Mouse (Mus musculus): ENCODE results near the gene Sp100. TPM values are rescaled to one million over a fixed set of nuclear protein-coding genes. Genes with fewer than 3 reads are reported as not detected.

Gene Sp100
- total and polyA plus RNA-seq, 3 experiments: 13.5 to 21.6 (median 16.9) TPM

DNA sequence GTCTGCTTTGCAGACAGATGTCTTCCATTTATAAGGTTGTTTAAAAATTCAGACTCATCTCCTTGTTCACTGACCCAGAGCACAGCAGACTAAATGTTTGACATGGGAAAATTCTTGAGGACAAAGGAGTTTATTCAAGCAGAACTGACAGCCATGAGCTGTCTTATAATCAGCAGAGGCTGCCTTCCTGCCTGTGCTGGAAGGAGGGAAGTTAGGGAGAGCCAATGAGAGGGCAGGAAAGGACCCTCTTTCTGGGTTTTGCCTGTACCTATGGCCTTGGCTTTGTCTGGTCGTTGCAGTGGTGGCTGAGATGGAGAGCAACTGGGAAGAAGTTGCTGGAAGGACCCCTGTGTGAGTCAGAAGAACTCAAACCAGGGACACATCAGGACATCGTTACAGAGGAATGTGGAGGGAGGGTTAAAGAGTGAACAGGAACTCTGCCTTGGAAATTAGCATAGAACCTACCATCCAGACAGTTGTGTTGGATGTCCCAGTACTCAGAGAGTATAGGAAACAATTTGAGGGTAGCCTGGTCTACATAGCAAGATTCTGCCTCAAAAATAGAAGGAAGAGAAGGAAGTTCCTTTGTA is 93.2 kb downstream of the Sp100 start:
- no peaks in the 10 kb centered on the region for H3K36me3 ChIP-seq (ENCODE audit: control insufficient read depth, insufficient read depth, low read length)
- no peak overlapping the region for H3K9ac ChIP-seq (ENCODE audit: low read depth, low read length)
- H3K4me3 ChIP-seq: no peak overlapping the region
- 31% methylated on average over 2 of the region's 2 CpGs for WGBS
- no peaks in the 10 kb centered on the region for H3K27me3 ChIP-seq (ENCODE audit: control insufficient read depth, insufficient read depth, low read length)
- no peak overlapping the region for H3K27ac ChIP-seq
- no peaks in the 10 kb centered on the region for H3K4me1 ChIP-seq (ENCODE audit: control insufficient read depth, insufficient read depth, low read length)
- TF ChIP-seq CTCF (IDR thresholded peaks at IDR 0.05) (no peak), POLR2A (IDR thresholded peaks at IDR 0.05; ENCODE audit: insufficient read depth, low read depth, low read length) (no peak), EP300 (IDR thresholded peaks at IDR 0.05; ENCODE audit: insufficient read depth, low read depth, low read length) (no peak)
- DNase-seq: no peak
- intact Hi-C loops (cut with DNase I): no loop called here
- no peaks in the 10 kb centered on the region for H3K79me2 ChIP-seq (replicated peaks; ENCODE audit: control insufficient read depth, insufficient read depth, low read length)

DNA sequence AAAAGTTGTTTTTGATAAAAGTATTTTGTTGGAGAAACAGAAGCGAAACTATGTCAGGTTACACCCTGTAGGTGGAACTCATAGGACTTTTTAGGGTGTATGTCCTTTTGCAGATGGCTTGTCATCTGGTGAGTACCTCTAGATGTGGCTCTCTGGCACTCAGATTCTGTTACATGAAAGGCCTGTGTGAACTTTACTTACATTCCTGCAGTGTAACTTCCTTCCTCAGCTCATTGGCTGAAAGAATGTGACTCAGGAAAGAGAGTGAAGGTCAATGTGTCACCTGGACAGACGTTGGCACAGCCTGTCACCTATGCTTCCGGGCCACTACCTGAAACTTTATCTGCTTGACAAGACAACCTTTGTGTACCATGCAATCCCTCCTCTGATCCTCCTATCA is 94.8 kb downstream of the Sp100 start:
- intact Hi-C loops (cut with DNase I): no loop called here
- no peak for DNase-seq
- Histone ChIP-seq H3K4me3 (no peak overlapping the region), H3K9ac (ENCODE audit: low read depth, low read length) (no peak overlapping the region), H3K27me3 (ENCODE audit: control insufficient read depth, insufficient read depth, low read length) (no peaks in the 10 kb centered on the region), H3K79me2 (replicated peaks; ENCODE audit: control insufficient read depth, insufficient read depth, low read length) (no peaks in the 10 kb centered on the region), H3K36me3 (ENCODE audit: control insufficient read depth, insufficient read depth, low read length) (no peaks in the 10 kb centered on the region), H3K4me1 (ENCODE audit: control insufficient read depth, insufficient read depth, low read length) (no peaks in the 10 kb centered on the region), H3K27ac (no peak overlapping the region)
- 64% methylated on average over 3 of the region's 3 CpGs for whole genome bisulfite sequencing
- no peak for TF ChIP-seq CTCF (IDR thresholded peaks at IDR 0.05)

DNA sequence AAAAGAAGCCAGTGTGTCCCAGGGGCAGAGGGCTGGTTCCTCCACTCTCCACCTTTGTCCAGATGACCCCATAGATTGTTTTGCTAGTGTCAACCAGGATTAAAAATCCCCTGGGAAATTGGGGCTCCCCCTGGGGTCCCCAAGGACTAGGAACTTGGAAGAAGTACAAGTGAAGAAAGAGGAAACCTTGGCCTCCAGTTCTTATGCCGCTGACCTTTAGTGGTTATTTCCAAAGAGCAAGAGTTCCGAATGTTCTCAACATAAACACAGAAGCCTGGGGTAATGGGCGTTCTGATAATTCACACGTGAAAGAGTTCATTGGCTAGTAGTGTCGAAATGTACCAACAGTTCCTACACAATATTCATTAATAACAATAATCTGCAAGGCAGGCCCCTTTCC is 96.7 kb downstream of the Sp100 start:
- H3K4me3 ChIP-seq: no peak overlapping the region
- H3K4me1 ChIP-seq (ENCODE audit: control insufficient read depth, insufficient read depth, low read length): peaks cover 2% of the 10 kb centered on the region
- intact Hi-C loops (cut with DNase I): no loop called here
- WGBS: 81% methylated on average over 5 of the region's 5 CpGs
- TF ChIP-seq POLR2A (IDR thresholded peaks at IDR 0.05; ENCODE audit: insufficient read depth, low read depth, low read length) (no peak), CTCF (IDR thresholded peaks at IDR 0.05) (no peak), EP300 (IDR thresholded peaks at IDR 0.05; ENCODE audit: insufficient read depth, low read depth, low read length) (no peak)
- H3K79me2 ChIP-seq (replicated peaks; ENCODE audit: control insufficient read depth, insufficient read depth, low read length): no peaks in the 10 kb centered on the region
- H3K27ac ChIP-seq: no peak overlapping the region
- no peak for DNase-seq
- H3K9ac ChIP-seq (ENCODE audit: low read depth, low read length): no peak overlapping the region
- H3K36me3 ChIP-seq (ENCODE audit: control insufficient read depth, insufficient read depth, low read length): no peaks in the 10 kb centered on the region
- H3K27me3 ChIP-seq (ENCODE audit: control insufficient read depth, insufficient read depth, low read length): no peaks in the 10 kb centered on the region

DNA sequence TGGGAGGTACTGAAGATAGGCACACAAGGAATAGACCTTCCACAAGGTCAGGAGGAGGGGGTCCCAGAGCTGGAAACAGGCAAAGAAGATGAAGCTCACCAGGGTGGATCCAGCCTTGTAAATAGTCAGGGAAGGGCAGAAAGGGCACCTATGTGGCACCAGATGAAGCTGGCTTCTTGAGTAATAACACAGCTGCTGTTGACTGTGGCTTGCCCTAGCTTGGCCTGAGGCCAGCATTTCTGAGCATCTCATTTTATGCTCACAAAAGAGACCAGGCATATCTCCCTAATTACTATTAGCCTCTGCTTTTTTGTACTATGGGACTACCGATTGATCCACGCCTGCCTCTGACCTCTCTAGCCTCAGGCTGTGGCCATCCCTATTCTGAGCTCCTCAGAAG is 100.0 kb downstream of the Sp100 start:
- TF ChIP-seq CTCF (IDR thresholded peaks at IDR 0.05): no peak
- no peak for TF ChIP-seq POLR2A (IDR thresholded peaks at IDR 0.05; ENCODE audit: insufficient read depth, low read depth, low read length)
- no peak for TF ChIP-seq EP300 (IDR thresholded peaks at IDR 0.05; ENCODE audit: insufficient read depth, low read depth, low read length)
- WGBS: 89% methylated on average over 2 of the region's 2 CpGs
- Histone ChIP-seq H3K79me2 (replicated peaks; ENCODE audit: control insufficient read depth, insufficient read depth, low read length) (no peaks in the 10 kb centered on the region), H3K9ac (ENCODE audit: low read depth, low read length) (no peak overlapping the region), H3K36me3 (ENCODE audit: control insufficient read depth, insufficient read depth, low read length) (no peaks in the 10 kb centered on the region), H3K4me1 (ENCODE audit: control insufficient read depth, insufficient read depth, low read length) (peaks cover 5% of the 10 kb centered on the region), H3K27ac (no peak overlapping the region), H3K4me3 (no peak overlapping the region), H3K27me3 (ENCODE audit: control insufficient read depth, insufficient read depth, low read length) (no peaks in the 10 kb centered on the region)
- intact Hi-C loops (cut with DNase I): no loop called here
- DNase-seq: no peak

DNA sequence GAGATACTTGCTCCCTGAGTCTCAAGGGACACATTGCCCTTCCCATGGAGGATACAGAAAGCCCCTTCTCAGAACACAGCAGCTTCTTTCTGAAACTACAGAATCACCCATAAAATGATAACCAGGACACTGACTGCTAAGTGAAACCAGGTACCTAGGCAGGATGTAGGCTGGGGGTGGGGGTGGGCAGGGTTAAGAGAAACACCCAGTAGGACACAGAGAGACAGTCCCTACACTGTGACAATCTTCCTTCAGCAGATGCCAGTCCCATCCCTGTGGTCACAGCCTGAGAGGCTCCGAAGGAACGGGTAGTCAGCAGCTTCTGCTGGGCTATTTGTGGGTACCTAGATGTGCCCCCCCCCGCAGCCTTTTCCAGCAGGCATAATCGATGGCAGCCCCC is 100.9 kb downstream of the Sp100 start:
- Histone ChIP-seq H3K36me3 (ENCODE audit: control insufficient read depth, insufficient read depth, low read length) (no peaks in the 10 kb centered on the region), H3K79me2 (replicated peaks; ENCODE audit: control insufficient read depth, insufficient read depth, low read length) (no peaks in the 10 kb centered on the region), H3K27me3 (ENCODE audit: control insufficient read depth, insufficient read depth, low read length) (no peaks in the 10 kb centered on the region), H3K4me1 (ENCODE audit: control insufficient read depth, insufficient read depth, low read length) (peaks cover 5% of the 10 kb centered on the region), H3K4me3 (no peak overlapping the region), H3K27ac (no peak overlapping the region), H3K9ac (ENCODE audit: low read depth, low read length) (no peak overlapping the region)
- WGBS: 76% methylated on average over 4 of the region's 4 CpGs
- no peak for TF ChIP-seq POLR2A (IDR thresholded peaks at IDR 0.05; ENCODE audit: insufficient read depth, low read depth, low read length)
- TF ChIP-seq CTCF (IDR thresholded peaks at IDR 0.05): no peak
- no peak for TF ChIP-seq EP300 (IDR thresholded peaks at IDR 0.05; ENCODE audit: insufficient read depth, low read depth, low read length)
- intact Hi-C loops (cut with DNase I): no loop called here
- no peak for DNase-seq

DNA sequence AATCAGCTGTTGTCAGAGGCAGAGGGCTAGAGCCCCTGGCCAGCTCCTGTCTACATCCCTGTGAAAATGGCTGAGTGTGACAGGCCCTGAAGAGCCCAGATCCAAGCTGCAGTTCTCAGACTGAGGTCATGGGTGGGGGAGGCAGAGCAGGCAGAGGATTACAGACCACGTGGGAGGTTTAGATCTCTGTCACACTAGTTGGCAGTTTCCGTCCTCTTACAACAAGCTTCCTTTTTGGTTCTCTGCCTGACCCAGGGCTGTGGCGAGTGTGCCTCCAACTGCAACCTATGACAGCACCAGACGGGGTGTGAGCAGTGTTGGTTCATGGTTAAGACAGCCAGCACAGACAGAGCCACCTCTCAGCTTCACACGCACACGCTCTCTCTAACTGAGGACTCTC is 101.7 kb downstream of the Sp100 start:
- no peaks in the 10 kb centered on the region for H3K27me3 ChIP-seq (ENCODE audit: control insufficient read depth, insufficient read depth, low read length)
- no peak overlapping the region for H3K27ac ChIP-seq
- H3K36me3 ChIP-seq (ENCODE audit: control insufficient read depth, insufficient read depth, low read length): no peaks in the 10 kb centered on the region
- no peaks in the 10 kb centered on the region for H3K79me2 ChIP-seq (replicated peaks; ENCODE audit: control insufficient read depth, insufficient read depth, low read length)
- peaks cover 5% of the 10 kb centered on the region for H3K4me1 ChIP-seq (ENCODE audit: control insufficient read depth, insufficient read depth, low read length)
- DNase-seq: peak in 1 of 2 experiments; percentile 63
- no peak overlapping the region for H3K4me3 ChIP-seq
- no peak overlapping the region for H3K9ac ChIP-seq (ENCODE audit: low read depth, low read length)
- intact Hi-C loops (cut with DNase I): no loop called here
- TF ChIP-seq CTCF (IDR thresholded peaks at IDR 0.05) (no peak), EP300 (IDR thresholded peaks at IDR 0.05; ENCODE audit: insufficient read depth, low read depth, low read length) (0 out of 2 replicates have a peak, but pooled peaks have one; percentile 51), POLR2A (IDR thresholded peaks at IDR 0.05; ENCODE audit: insufficient read depth, low read depth, low read length) (peak; percentile 42; the same call in 1 of the 2 replicates)
- WGBS: 18% methylated on average over 6 of the region's 6 CpGs
